Mouse (Mus musculus): ENCODE results near the gene Rplp2.
"Not testable (repeated sequence)": the region's sequence is repeated elsewhere in the genome, so short reads cannot be mapped to it uniquely, and the experiment has no call there.

Rplp2 gene

DNA sequence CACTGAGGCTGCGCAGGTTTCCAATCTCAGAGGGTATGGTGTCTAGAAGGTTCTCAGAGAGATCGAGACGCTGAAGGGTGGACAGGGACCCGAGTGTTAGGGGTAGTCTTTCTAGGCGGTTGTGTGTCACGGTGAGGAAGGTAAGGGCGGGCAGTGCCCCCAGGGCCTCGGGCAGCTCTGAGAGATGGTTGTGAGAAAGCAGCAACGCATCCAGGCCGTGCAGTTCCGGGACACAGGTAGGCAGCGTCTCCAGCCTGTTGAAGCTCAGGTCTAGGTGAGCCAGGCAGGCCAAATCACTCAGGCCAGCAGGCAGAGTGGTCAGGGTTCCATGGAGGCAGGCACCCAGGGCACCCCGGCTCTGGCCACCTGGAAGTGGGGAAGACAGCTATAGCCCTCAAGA lies 5.0 kb upstream of the Rplp2 start:
- ATAC-seq (ENCODE audit: insufficient number of reproducible peaks, low FRiP score, low TSS enrichment) = no peak

DNA sequence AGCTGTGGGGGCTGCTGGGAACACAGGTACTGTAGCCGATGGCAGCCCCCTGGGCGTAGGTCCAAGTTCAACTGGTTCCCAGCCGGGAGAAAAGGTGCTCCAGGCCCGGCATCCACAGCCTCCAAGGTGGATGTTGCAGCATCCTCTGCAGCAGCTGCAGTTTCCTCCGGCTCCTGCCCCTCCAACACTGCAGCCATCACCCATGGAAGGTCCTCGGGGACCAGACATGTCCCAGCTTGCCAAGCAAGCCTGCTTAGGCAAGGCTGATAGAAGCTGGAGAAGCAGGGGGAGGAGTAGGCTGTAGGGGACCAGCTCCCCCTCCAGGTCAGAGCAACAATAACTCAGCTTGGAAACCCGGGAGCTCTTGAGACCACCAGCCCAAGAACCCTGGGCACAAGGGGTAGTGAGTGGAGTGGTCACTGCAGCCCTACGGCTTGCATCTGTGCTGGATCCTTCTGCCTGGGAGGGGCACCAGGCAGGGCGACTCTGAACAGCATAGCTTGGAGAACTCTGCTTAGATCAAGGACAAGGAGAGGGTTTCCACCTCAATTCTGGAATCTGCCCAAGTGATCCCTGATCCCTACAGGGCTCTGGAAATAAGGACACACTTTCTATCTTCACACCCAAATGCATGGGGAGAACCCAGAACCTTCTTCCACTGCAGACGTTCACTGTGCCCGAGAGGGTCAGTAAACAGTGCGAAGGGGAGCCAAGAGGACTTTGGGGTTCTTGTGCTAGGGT lies 3.9 kb upstream of the Rplp2 start:
- no peak for ATAC-seq (ENCODE audit: insufficient number of reproducible peaks, low FRiP score, low TSS enrichment)

DNA sequence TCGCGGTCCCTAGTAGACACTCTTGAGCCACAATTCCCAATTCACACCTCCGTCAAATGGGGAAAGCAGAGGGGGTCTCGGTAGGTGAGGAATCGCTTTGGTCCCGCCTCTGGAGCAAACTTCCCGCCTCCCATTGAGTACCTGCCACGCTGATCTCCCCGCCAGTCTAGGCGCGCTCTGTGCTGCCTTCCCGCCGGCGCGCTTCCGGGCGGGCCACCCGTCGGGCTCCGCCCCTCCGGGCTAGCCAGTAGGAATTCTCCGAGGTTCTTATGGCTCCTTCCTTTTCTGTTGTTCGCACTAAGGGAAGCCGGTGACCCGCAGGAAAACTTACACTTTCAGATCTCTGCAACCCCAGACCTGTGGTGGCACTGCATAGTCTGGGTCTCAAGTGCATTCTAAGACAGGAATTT lies 3.3 kb upstream of the Rplp2 start, which contains the start of gene Pidd1:
Gene Pidd1 (minus strand): TSS at position 198 of the 410 bp plus-strand sequence.
- ATAC-seq (ENCODE audit: insufficient number of reproducible peaks, low FRiP score, low TSS enrichment) = no peak

DNA sequence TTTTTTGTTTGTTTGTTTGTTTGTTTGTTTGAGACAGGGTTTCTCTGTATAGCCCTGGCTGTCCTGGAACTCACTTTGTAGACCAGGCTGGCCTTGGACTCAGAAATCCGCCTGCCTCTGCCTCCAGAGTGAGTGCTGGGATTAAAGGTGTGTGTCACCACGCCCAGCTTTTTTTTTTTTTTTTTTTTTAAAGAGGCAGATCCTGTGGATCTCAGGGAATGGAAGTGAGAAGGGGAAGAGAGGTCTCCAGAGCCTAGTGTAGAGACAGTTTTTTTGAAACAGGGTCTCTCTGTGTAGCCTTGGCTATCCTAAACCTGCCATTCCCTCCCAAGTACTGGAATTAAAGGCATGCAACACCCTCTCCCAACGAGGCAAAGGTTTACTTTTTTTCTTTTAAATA lies 796 bp upstream of the Rplp2 start:
- not testable (repeated sequence) for ATAC-seq (ENCODE audit: insufficient number of reproducible peaks, low FRiP score, low TSS enrichment)

DNA sequence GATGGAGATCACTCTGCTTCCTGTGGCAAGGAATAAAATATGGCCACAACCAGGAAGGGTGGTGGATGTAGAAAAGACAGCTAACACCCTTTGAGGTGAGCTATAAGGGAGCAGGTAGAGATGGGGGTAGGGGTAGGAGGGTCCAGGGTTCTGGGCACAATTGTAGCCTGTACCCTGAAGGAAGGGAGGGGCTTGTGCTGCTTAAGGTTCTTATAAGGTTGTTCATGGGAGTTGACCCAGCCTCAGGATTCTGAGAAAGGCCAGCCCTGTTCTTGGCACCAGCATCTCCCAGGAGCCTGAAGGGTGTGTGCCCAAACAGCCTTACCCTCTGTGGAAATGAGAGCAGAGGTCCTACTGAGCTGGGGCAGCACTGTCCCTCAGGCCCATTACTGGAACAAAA lies 4.8 kb downstream of the Rplp2 start:
- ATAC-seq (ENCODE audit: insufficient number of reproducible peaks, low FRiP score, low TSS enrichment) = no peak

DNA sequence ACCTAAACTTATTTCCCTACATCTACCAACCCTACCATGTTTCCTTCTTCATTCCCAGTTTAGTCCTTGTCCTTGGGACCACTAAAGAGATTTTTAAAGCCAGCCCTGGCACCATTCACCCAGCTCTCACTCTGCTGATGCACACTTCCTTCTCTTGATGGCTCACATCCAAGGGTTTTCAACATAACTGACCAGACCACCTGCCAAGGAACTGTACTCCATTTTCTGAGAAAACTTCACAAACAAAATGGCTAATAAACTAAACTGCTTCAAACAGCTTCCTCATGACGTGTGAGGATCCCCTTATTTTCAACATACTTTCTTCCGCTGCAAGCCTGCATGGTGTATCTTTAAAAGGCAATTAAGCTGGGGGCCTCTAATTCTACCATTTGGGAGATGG lies 6.5 kb downstream of the Rplp2 start:
- no peak for ATAC-seq (ENCODE audit: insufficient number of reproducible peaks, low FRiP score, low TSS enrichment)

DNA sequence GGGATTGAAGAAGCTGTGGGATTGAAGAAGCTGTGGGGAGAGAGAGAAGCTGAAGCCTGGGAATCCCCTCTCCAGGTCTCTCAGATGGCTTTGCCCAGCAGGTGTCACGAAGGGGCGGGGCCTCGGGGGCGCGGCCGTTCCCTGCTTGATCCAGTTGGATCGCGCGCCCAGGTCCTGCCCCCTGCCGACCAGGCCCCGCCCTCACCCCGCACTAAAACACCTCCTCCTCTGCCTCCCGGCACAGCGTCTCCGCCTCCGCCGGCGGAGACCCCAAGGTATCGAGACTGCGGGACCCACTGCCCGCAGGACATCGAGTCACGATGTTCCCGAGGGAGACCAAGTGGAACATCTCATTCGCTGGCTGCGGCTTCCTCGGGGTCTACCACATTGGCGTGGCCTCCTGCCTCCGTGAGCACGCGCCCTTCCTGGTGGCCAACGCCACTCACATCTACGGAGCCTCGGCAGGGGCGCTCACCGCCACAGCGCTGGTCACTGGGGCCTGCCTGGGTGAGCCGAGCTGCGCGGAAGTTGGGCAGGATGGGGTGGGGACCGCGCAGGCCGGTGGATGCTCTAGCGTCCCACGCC lies 7.9 kb downstream of the Rplp2 start, which contains the start of gene Pnpla2:
Gene Pnpla2 (plus strand): TSS at position 232 of the 585 bp plus-strand sequence.
- ATAC-seq (ENCODE audit: insufficient number of reproducible peaks, low FRiP score, low TSS enrichment) = peak; percentile 16; the same call in 1 of the 2 replicates

DNA sequence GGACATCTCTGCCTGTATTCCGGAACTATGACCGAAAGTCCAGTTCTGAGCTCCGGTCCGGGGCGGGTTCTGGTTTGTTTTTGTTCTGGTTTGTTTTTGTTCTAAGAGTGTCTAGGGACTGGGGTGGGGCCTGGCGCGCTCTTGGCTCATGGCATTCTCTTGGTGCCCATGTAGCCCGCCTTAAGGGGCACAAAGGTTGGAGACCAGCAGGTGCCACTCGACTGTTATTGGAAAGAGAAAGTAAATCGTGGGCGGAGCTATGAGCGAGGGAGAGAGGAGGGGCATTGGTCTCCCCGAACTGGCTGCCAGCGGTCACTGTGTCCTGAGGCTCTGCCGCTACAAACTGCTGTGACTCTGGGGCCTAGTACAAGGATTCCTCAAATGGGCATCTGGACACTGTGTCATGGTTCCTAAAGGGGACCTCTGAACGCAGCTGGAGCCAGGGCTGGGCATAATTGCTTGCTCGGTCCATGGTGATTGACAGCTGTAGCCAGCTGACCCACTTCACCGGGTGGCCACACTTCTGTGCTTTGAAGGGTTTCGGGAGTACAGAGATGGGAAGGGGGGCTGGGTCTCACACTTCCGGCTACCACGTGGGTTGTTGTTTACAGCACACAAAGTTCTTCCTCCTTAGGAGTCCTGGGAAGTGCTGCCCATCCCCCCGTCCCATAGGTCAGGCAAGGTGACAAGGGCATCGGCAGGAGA lies 8.6 kb downstream of the Rplp2 start:
- ATAC-seq (ENCODE audit: insufficient number of reproducible peaks, low FRiP score, low TSS enrichment) = peak; percentile 13; the same call in 1 of the 2 replicates

DNA sequence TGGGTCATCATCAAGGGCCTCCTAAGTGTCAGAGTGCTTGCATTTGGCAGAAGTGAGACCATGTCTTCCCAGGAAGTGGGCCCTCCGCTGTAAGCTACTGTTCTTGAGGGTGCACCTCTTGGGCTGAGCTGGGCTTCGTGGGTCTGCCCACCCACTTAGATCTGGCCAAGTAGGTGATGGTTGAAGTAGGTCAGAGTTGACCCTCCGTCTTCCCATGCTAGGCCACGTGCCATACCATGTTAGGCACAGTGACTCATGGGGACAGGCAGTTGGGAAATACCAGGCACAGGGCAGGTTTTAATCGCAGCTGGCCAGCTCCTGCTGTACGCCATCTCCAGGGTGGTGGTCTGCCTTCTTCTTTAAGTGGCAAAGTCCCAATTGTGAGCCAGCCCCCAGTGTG lies 9.6 kb downstream of the Rplp2 start:
- no peak for ATAC-seq (ENCODE audit: insufficient number of reproducible peaks, low FRiP score, low TSS enrichment)

DNA sequence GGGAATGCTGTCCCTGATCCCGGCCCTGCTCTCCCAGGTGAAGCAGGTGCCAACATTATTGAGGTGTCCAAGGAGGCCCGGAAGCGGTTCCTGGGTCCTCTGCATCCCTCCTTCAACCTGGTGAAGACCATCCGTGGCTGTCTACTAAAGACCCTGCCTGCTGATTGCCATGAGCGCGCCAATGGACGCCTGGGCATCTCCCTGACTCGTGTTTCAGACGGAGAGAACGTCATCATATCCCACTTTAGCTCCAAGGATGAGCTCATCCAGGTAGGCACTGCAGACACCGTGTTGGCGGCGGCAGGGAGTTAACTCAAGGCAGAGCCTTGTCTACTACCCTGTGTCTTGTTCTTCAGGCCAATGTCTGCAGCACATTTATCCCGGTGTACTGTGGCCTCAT lies 10.1 kb downstream of the Rplp2 start:
- ATAC-seq (ENCODE audit: insufficient number of reproducible peaks, low FRiP score, low TSS enrichment) = no peak

DNA sequence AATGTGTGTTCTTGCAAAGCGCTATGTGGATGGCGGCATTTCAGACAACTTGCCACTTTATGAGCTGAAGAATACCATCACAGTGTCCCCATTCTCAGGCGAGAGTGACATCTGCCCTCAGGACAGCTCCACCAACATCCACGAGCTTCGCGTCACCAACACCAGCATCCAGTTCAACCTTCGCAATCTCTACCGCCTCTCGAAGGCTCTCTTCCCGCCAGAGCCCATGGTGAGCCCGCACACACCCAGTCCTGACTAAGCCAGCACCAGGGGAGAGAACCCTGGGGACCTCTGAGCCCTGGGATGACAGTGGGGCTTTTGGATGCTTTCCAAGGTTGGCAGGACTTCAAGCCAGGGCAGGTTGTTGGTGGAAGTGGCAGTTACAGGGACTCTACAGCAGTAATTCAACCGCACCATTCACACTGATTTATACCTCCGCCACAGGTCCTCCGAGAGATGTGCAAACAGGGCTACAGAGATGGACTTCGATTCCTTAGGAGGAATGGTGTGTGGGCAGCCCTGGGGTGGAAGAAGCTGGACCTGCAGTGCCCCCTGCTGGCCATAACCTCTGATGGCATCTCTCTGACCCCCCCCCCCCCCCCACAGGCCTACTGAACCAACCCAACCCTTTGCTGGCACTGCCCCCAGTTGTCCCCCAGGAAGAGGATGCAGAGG lies 11.0 kb downstream of the Rplp2 start:
- ATAC-seq (ENCODE audit: insufficient number of reproducible peaks, low FRiP score, low TSS enrichment) = no peak

DNA sequence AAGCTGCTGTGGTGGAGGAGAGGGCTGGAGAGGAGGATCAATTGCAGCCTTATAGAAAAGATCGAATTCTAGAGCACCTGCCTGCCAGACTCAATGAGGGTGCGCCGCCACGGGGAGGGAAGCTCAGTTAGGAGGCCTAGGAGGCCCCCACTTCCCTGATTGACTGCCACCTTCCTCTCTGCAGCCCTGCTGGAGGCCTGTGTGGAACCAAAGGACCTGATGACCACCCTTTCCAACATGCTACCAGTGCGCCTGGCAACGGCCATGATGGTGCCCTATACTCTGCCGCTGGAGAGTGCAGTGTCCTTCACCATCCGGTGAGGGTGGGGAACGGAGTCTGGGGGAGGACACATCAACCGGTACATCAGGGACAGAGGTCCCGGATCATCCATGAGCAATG lies 11.5 kb downstream of the Rplp2 start:
- no peak for ATAC-seq (ENCODE audit: insufficient number of reproducible peaks, low FRiP score, low TSS enrichment)

DNA sequence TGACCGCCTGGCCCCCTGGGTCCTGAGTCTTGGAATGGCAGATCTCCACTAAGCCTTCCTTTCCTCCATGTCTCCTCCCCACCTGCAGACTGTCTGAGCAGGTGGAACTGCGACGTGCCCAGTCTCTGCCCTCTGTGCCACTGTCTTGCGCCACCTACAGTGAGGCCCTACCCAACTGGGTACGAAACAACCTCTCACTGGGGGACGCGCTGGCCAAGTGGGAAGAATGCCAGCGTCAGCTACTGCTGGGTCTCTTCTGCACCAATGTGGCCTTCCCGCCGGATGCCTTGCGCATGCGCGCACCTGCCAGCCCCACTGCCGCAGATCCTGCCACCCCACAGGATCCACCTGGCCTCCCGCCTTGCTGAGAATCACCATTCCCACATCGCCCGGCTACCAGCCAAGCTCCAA lies 12.1 kb downstream of the Rplp2 start:
- ATAC-seq (ENCODE audit: insufficient number of reproducible peaks, low FRiP score, low TSS enrichment) = peak; percentile 2; the same call in 1 of the 2 replicates

DNA sequence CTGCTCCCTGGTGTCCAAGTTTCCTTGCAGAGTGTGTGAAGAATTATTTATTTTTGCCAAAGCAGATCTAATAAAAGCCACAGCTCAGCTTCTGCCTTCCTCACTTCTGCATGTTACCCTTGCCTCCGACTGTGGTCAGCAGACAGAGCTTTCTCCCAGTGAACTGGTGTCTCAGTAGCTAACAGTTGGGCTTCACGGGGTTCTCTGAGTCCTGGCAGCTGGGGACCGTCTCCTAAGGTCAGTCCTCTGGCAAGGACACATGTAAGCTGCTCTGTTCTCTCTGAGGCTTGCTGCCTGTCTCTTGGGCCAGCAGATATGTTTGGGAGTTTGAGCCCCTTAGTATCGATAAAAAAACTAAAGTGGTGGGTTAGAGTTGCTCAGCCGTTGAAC lies 12.8 kb downstream of the Rplp2 start:
- ATAC-seq (ENCODE audit: insufficient number of reproducible peaks, low FRiP score, low TSS enrichment) = no peak

DNA sequence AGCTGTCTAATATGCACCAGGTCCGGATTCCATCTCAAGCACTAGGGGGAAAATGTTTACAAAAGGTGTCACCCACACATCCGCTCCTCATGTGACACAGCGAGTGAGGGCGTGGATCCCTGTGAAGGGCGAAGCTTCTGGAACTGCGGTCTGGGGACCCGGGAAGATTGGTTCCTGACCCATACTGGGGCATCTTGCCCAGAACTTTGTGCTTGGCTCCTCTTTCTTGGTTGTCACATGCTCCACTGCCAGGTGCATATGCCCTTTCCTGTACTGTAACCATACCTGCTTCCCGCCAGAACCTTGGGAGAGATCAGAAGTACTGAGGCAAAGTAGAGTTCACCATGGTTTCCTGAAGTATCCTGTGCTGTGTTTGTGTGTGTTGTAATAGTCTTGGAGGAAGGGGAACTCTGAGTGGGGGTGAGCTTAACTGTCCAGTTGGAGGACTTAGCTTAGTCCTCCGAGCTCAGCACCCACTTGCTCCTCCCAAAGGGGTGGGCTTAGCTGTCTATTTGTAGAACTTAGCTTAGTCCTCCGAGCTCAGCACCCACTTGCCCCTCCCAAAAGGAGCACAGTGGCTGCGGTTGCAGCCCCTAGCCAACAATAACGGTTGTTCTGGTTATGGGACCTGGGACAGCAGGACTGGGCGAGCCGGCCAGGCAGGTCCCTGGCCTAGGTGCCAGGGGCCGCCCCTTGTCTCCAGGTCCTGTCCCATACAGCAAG lies 13.4 kb downstream of the Rplp2 start, which contains the start of gene Cracr2b:
Gene Cracr2b (plus strand): TSS at position 704 of the 723 bp plus-strand sequence.
- ATAC-seq (ENCODE audit: insufficient number of reproducible peaks, low FRiP score, low TSS enrichment) = no peak

DNA sequence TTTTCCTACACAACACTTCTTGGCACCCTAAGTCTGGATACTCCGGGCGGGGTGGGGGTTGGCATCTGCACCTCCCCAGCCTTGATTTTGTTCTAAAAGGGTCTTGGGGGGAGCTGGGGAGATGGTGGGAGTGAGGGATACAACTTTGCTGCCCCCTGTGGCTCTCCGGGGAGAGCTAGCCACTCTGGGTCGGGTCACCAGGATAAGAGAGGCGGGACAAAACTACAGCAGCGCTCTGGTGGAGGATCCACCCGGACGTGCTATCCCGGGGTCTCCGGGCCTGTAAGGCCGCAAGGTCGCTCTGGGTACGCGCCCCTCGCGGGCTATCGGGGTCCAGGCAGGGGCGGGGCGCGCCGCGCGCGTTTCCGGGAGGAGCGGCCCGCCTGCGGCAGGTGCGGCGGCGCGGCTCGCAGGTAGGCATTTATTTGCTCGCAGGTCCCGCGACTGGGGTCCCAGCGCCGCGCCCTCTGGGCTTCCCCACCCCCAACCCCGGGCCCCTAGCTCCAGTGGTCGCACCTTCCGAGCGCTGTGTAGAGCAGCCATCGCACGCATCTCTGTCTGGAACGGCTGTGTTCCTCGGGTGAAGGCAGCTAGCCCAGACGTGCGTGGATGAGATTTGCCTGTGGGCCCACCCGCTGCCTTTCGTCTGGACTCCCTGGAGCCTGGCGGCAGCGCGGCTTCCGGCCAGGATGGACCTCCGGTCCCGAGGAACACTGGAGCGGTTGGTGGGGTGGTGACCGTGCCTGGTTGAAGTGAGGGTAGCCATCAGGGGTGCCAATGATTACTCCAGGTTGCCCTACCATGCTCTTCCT lies 14.6 kb downstream of the Rplp2 start:
- no peak for ATAC-seq (ENCODE audit: insufficient number of reproducible peaks, low FRiP score, low TSS enrichment)

DNA sequence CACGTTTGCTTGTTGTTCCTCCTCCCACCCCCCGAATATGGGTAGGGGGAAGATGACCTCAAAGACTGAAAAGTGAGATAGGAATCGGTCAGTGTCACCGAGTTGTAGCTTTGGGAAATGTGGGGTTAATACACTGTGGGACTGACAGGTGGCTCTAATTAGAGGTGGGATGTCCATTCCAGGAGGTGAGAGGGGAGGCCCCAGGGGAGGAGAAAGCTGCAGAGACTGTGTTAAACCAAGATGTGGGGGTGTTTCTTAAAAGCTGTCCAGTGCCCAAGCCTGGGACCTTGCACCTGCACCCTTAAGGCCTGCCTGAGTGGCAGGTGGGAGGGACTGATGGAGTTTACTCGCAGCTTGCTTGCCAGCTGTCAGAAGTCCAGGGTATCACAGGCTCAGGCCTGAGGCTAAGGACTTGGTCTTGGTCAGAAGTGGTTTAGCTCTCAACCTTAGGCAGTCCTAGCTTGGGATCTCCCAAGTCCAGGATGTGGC lies 15.2 kb downstream of the Rplp2 start:
- no peak for ATAC-seq (ENCODE audit: insufficient number of reproducible peaks, low FRiP score, low TSS enrichment)

DNA sequence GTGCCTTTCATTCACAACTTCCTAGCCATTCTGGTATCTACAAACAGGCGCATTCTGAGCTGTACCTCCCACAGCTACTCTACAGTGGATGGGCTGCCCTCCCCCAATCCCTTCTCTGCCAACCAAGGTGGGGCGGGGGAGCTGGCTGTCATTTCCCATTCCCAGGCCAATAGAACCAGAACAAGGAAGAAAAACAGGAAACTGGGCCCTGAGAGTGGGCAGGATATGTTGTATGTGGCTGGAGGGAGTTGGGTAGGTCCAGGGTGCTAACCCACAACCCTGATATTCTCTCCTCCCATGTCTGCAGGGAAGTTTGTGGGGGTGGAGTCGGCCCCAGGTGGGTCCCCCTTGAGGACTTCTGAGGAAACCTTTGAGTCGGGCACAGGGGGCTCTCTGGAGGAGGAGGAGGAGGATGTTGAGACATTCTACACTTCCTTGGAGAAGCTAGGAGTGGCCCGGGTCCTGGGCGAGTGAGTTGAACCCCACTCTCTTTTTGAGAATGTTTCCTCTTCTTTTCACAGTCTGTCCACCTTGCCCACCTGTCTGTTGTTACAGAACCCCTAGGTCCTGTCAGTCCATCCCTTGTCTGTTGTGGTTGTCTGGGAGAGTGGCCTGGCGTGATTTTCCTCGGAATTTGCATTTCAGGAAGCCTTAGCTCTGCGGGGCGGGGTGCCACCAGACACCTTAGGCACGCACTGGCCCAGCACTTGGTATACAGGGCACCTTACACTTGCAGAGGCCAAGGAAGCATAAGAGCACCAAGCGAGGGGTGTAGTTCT lies 16.8 kb downstream of the Rplp2 start:
- ATAC-seq (ENCODE audit: insufficient number of reproducible peaks, low FRiP score, low TSS enrichment) = no peak

Data from cerebellum, adult (tissue).